Mouse (Mus musculus): ENCODE data around the gene Edn1. TPM values are rescaled to one million over a fixed set of nuclear protein-coding genes. Genes with fewer than 3 reads are reported as not detected.

The Edn1 gene
- polyA plus RNA-seq, 1 experiment from 2014 or later: 2.6 TPM

- Histone ChIP-seq H3K27ac (replicated peaks) (no peak overlapping the region), H3K4me3 (no peak overlapping the region), H3K36me3 (no peaks in the 10 kb centered on the region), H3K9me3 (no peaks in the 10 kb centered on the region), H3K9ac (replicated peaks) (no peak overlapping the region), H3K4me2 (replicated peaks) (no peak overlapping the region), H3K27me3 (peaks cover 39% of the 10 kb centered on the region), H3K4me1 (peaks cover 15% of the 10 kb centered on the region; the same call in 1 of the 2 replicates)
- no peak for ATAC-seq (ENCODE audit: low FRiP score, low read depth)
These were observed 2.5 kb upstream of the Edn1 start for GRCm38 (mm10) chr13:42298766-42299165.

- peak overlapping the region; percentile 39 for H3K4me3 ChIP-seq
- H3K9me3 ChIP-seq: no peaks in the 10 kb centered on the region
- ATAC-seq (ENCODE audit: low FRiP score, low read depth): 0 out of 2 replicates have a peak, but pooled peaks have one; percentile 23
- H3K9ac ChIP-seq (replicated peaks): no peak overlapping the region
- peak overlapping the region; percentile 58 for H3K4me2 ChIP-seq (replicated peaks)
- H3K27ac ChIP-seq (replicated peaks): no peak overlapping the region
- 2% methylated on average over 11 of the region's 11 CpGs for WGBS
- peaks cover 52% of the 10 kb centered on the region for H3K27me3 ChIP-seq
- peaks cover 15% of the 10 kb centered on the region; the same call in 1 of the 2 replicates for H3K4me1 ChIP-seq
- H3K36me3 ChIP-seq: no peaks in the 10 kb centered on the region
These were observed 709 bp upstream of the Edn1 start for GRCm38 (mm10) chr13:42300567-42300966.

GRCm38 (mm10) chr13:42301961-42302861 lies 935 bp downstream of the Edn1 start:
- Histone ChIP-seq H3K27me3 (peaks cover 57% of the 10 kb centered on the region), H3K9me3 (no peaks in the 10 kb centered on the region), H3K9ac (replicated peaks) (peak overlapping the region; percentile 39; the same call in 1 of the 2 replicates), H3K4me2 (replicated peaks) (peak overlapping the region; percentile 58), H3K4me1 (peaks cover 15% of the 10 kb centered on the region; the same call in 1 of the 2 replicates), H3K36me3 (no peaks in the 10 kb centered on the region), H3K4me3 (peak overlapping the region; percentile 39), H3K27ac (replicated peaks) (no peak overlapping the region)
- ATAC-seq (ENCODE audit: low FRiP score, low read depth): no peak
- WGBS: 9% methylated on average over 27 of the region's 27 CpGs

GRCm38 (mm10) chr13:42303180-42303929 lies 2.1 kb downstream of the Edn1 start:
- Histone ChIP-seq H3K9me3 (no peaks in the 10 kb centered on the region), H3K4me1 (peaks cover 15% of the 10 kb centered on the region; the same call in 1 of the 2 replicates), H3K36me3 (no peaks in the 10 kb centered on the region), H3K4me3 (no peak overlapping the region), H3K27me3 (peaks cover 57% of the 10 kb centered on the region), H3K9ac (replicated peaks) (no peak overlapping the region), H3K4me2 (replicated peaks) (no peak overlapping the region), H3K27ac (replicated peaks) (no peak overlapping the region)
- ATAC-seq (ENCODE audit: low FRiP score, low read depth): no peak
- 22% methylated on average over 11 of the region's 11 CpGs for WGBS

- 84% methylated on average over 8 of the region's 8 CpGs for WGBS
- no peak for ATAC-seq (ENCODE audit: low FRiP score, low read depth)
- Histone ChIP-seq H3K4me3 (no peak overlapping the region), H3K4me1 (peaks cover 15% of the 10 kb centered on the region; the same call in 1 of the 2 replicates), H3K9me3 (no peaks in the 10 kb centered on the region), H3K36me3 (no peaks in the 10 kb centered on the region), H3K4me2 (replicated peaks) (no peak overlapping the region), H3K27me3 (peaks cover 52% of the 10 kb centered on the region), H3K27ac (replicated peaks) (no peak overlapping the region), H3K9ac (replicated peaks) (no peak overlapping the region)
These were observed 2.9 kb downstream of the Edn1 start for GRCm38 (mm10) chr13:42304139-42304538.

- peaks cover 34% of the 10 kb centered on the region for H3K27me3 ChIP-seq
- H3K4me3 ChIP-seq: no peak overlapping the region
- no peak for ATAC-seq (ENCODE audit: low FRiP score, low read depth)
- H3K9me3 ChIP-seq: no peaks in the 10 kb centered on the region
- H3K36me3 ChIP-seq: no peaks in the 10 kb centered on the region
- peaks cover 12% of the 10 kb centered on the region; the same call in 1 of the 2 replicates for H3K4me1 ChIP-seq
- H3K9ac ChIP-seq (replicated peaks): no peak overlapping the region
- H3K4me2 ChIP-seq (replicated peaks): no peak overlapping the region
- WGBS: 75% methylated on average over 14 of the region's 14 CpGs
- no peak overlapping the region for H3K27ac ChIP-seq (replicated peaks)
These were observed 5.9 kb downstream of the Edn1 start for GRCm38 (mm10) chr13:42306870-42307800.

DNA sequence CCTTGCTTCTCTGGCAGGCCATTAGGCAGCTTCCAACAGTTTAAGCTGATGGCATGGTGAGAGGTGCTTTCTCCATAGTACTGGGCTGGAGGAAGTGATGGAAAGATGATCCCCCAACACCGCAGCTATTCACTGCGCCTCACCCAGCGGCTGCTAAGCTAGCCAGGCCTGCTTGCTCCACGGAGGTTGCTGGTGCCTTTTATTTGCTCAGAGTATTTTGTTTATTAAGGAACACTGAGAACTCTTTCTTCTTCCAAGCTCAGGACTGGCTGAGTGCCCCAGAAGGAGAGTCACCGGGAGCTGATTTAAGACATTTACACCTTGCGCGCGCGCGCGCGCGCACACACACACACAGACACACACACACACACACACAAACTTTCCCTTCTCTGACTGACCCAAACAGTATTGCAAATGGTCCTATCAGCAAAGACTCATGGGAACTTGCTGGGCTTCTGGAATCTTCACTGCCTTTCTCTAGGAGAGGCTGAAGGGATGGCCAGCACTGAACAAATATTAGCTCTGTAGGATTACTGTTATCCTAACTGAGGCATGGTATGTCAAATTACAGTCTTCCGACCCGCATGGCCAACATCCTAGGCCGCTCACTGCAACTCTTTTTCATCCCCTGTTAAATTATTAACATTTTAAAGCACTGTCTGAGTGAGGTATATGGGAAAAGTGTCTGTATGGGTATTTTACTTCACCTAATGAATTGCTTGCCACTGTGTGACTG lies 7.3 kb downstream of the Edn1 start:
- Histone ChIP-seq H3K4me2 (replicated peaks) (no peak overlapping the region), H3K9ac (replicated peaks) (no peak overlapping the region), H3K4me3 (no peak overlapping the region), H3K36me3 (no peaks in the 10 kb centered on the region), H3K27ac (replicated peaks) (no peak overlapping the region), H3K9me3 (no peaks in the 10 kb centered on the region), H3K4me1 (0 out of 2 replicates have a peak, but pooled peaks cover 4% of the 10 kb centered on the region), H3K27me3 (peaks cover 20% of the 10 kb centered on the region)
- no peak for ATAC-seq (ENCODE audit: low FRiP score, low read depth)
- WGBS: 67% methylated on average over 16 of the region's 16 CpGs

DNA sequence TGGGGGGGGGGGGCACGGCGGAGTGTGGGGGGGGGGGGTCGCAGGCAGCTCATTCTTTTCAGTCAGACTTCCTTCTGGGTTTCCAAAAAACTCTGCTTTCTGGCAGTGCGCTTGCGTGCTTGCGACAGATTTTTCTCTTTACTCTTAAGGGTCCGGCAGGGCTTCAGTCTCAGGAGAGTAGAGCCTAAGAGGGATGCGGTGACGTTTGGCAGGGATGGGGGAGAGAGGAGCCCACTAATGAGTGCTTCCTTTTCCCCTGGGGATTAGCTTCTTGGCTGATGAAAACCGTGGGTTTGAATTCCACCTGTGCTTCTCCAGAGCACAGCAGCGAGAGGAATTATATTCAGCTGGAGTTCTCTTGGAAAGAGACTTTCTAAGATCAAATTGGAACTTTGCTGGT lies 8.5 kb downstream of the Edn1 start:
- H3K9me3 ChIP-seq: no peaks in the 10 kb centered on the region
- WGBS: 31% methylated on average over 11 of the region's 11 CpGs
- 0 out of 2 replicates have a peak, but pooled peaks cover 4% of the 10 kb centered on the region for H3K4me1 ChIP-seq
- H3K27ac ChIP-seq (replicated peaks): no peak overlapping the region
- no peaks in the 10 kb centered on the region for H3K36me3 ChIP-seq
- H3K4me3 ChIP-seq: no peak overlapping the region
- H3K4me2 ChIP-seq (replicated peaks): no peak overlapping the region
- no peak for ATAC-seq (ENCODE audit: low FRiP score, low read depth)
- no peak overlapping the region for H3K9ac ChIP-seq (replicated peaks)
- peaks cover 10% of the 10 kb centered on the region for H3K27me3 ChIP-seq

GRCm38 (mm10) chr13:42315628-42316027 lies 14.4 kb downstream of the Edn1 start:
- H3K36me3 ChIP-seq: no peaks in the 10 kb centered on the region
- H3K9me3 ChIP-seq: no peaks in the 10 kb centered on the region
- no peak overlapping the region for H3K4me3 ChIP-seq
- no peak overlapping the region for H3K27ac ChIP-seq (replicated peaks)
- 66% methylated on average over 1 of the region's 1 CpGs for whole genome bisulfite sequencing
- no peak overlapping the region for H3K4me2 ChIP-seq (replicated peaks)
- no peaks in the 10 kb centered on the region for H3K27me3 ChIP-seq
- no peak for ATAC-seq (ENCODE audit: low FRiP score, low read depth)
- no peak overlapping the region for H3K9ac ChIP-seq (replicated peaks)
- H3K4me1 ChIP-seq: no peaks in the 10 kb centered on the region

GRCm38 (mm10) chr13:42317808-42318207 lies 16.5 kb downstream of the Edn1 start:
- Histone ChIP-seq H3K4me3 (no peak overlapping the region), H3K36me3 (no peaks in the 10 kb centered on the region), H3K9me3 (no peaks in the 10 kb centered on the region), H3K4me1 (no peaks in the 10 kb centered on the region), H3K9ac (replicated peaks) (no peak overlapping the region), H3K4me2 (replicated peaks) (no peak overlapping the region), H3K27me3 (no peaks in the 10 kb centered on the region), H3K27ac (replicated peaks) (no peak overlapping the region)
- no peak for ATAC-seq (ENCODE audit: low FRiP score, low read depth)
- WGBS: 92% methylated on average over 4 of the region's 4 CpGs

DNA sequence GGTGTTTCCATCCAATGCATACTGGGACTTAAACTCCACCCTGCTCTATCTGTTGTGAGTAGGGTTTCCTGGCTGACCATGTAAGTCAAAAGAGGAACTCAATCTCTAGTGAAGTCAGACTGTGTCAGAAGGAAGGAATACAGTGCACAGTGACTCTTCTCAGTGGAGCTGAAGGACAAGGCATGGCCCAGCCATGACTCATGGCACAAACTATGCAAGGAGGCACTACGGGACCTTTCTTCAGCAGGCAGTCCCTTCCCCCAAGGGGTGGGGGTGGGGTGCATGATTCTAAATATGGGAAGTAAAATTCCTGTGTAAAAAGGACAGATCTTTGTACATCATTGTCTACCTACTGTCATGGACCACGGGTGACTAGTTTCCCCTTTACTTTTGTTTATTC lies 27.3 kb downstream of the Edn1 start:
- no peak overlapping the region for H3K4me3 ChIP-seq

More for the DNA sequence above, 27.3 kb downstream of the Edn1 start:
- Histone ChIP-seq H3K9ac (replicated peaks) (no peak overlapping the region), H3K36me3 (no peaks in the 10 kb centered on the region), H3K4me1 (no peaks in the 10 kb centered on the region), H3K9me3 (no peaks in the 10 kb centered on the region), H3K27ac (replicated peaks) (no peak overlapping the region), H3K4me2 (replicated peaks) (no peak overlapping the region), H3K27me3 (no peaks in the 10 kb centered on the region)
- no peak for ATAC-seq (ENCODE audit: low FRiP score, low read depth)
- 89% methylated on average over 2 of the region's 2 CpGs for WGBS

Measured in midbrain, embryonic 12.5 days (tissue).